Mouse (Mus musculus): Measurements from ENCODE around the gene Mansc1. TPM values are rescaled to one million over a fixed set of nuclear protein-coding genes. Genes with fewer than 3 reads are reported as not detected.

Mansc1 gene
- 4.4 and 14.2 TPM in 2 replicates for polyA plus RNA-seq (2012; rRNA removed; ENCODE audit: low replicate concordance)

GRCm38 (mm10) chr6:134631947-134632687 is at the start of gene Mansc1:
TSS of gene Mansc1 (minus strand) at chr6:134632488.

GRCm38 (mm10) chr6:134639210-134639609 is 6.9 kb upstream of the Mansc1 start, which contains the start of gene Borcs5:
TSS of gene Borcs5 (plus strand) at chr6:134639510.

GRCm38 (mm10) chr6:134566818-134567485 is 65.3 kb downstream of the Mansc1 start, which contains the start of gene Lrp6:
TSS of gene Lrp6 (minus strand) at chr6:134566965.

Other genes starting within 250 kb of the Mansc1 start
- gene Bcl2l14, start 236.2 kb downstream of the Mansc1 start, polyA plus RNA-seq (2012; rRNA removed; ENCODE audit: low replicate concordance), result 9.8 and 14.7 TPM in 2 replicates
- 14.2 and 14.4 TPM in 2 replicates for gene Lrp6, start 65.5 kb downstream of the Mansc1 start, polyA plus RNA-seq (2012; rRNA removed; ENCODE audit: low replicate concordance)
- gene Borcs5, start 7.0 kb upstream of the Mansc1 start, polyA plus RNA-seq (2012; rRNA removed; ENCODE audit: low replicate concordance), result 23.0 and 27.1 TPM in 2 replicates
- gene Dusp16, start 160.1 kb upstream of the Mansc1 start, polyA plus RNA-seq (2012; rRNA removed; ENCODE audit: low replicate concordance), result 21.3 and 24.7 TPM in 2 replicates
- gene Crebl2, start 197.7 kb upstream of the Mansc1 start, polyA plus RNA-seq (2012; rRNA removed; ENCODE audit: low replicate concordance), result 2.5 and 3.2 TPM in 2 replicates

Measured in duodenum, adult 2 months (tissue).